Mouse (Mus musculus) midbrain, embryonic 11.5 days (tissue): Measurements from ENCODE around the gene Ecm1. TPM values are rescaled to one million over a fixed set of nuclear protein-coding genes. Genes with fewer than 3 reads are reported as not detected.

Source experiments
- ATAC-seq: fragments of 200-750 bp; cut with Nextera tagmentation; 2 replicates; pipeline ENCODE4 v1.8.0; 2017; ENCODE audit warnings: moderate TSS enrichment, moderate library complexity; ENCODE audit not compliant: low FRiP score
- DNase-seq: peaks from one replicate; pipeline ENCODE4 v3.0.0; 2015; ENCODE audit warnings: low spot score; ENCODE audit errors: missing footprints
- H3K27ac ChIP-seq: fragments of 300-500 bp; sonication (generic); 2 replicates; pipeline ENCODE4 v1.5.1; 2014; ENCODE audit warnings: low read depth, low read length
- H3K27me3 ChIP-seq: fragments of 300-500 bp; sonication (generic); 2 replicates; pipeline ENCODE4 v1.6.1; 2014; ENCODE audit warnings: mild to moderate bottlenecking, low read length, moderate library complexity, mixed read lengths; ENCODE audit not compliant: control insufficient read depth, insufficient read depth
- H3K36me3 ChIP-seq: fragments of 300-500 bp; sonication (generic); 2 replicates; pipeline ENCODE4 v1.6.1; 2014; ENCODE audit warnings: mild to moderate bottlenecking, low read length, moderate library complexity, mixed read lengths; ENCODE audit not compliant: control insufficient read depth, insufficient read depth
- H3K4me1 ChIP-seq: fragments of 300-500 bp; sonication (generic); 2 replicates; pipeline ENCODE4 v1.6.1; 2014; ENCODE audit warnings: low read length; ENCODE audit not compliant: control insufficient read depth, insufficient read depth
- H3K4me2 ChIP-seq: fragments of 300-500 bp; sonication (generic); 2 replicates; pipeline ENCODE4 v1.6.1; 2014; ENCODE audit warnings: mild to moderate bottlenecking, moderate library complexity
- H3K4me3 ChIP-seq: fragments of 300-500 bp; sonication (generic); 2 replicates; pipeline ENCODE4 v1.5.1; 2014; ENCODE audit warnings: low read depth, low read length
- H3K9ac ChIP-seq: fragments of 300-500 bp; sonication (generic); 2 replicates; pipeline ENCODE4 v1.6.1; 2014; ENCODE audit warnings: low read length
- H3K9me3 ChIP-seq: fragments of 300-500 bp; sonication (generic); 2 replicates; pipeline ENCODE4 v1.6.1; 2016; ENCODE audit warnings: low read length; ENCODE audit not compliant: control insufficient read depth
- WGBS: fragments of 180-500 bp; shearing (Covaris S2); extraction: QIAGEN DNeasy Blood & Tissue Kit; methylation state at CpG from one replicate; pipeline ENCODE4 v1.1.7; 2014; 5-methylcytosine and 5-hydroxymethylcytosine counted together
- polyA plus RNA-seq: library from polyadenylated mRNA; unstranded; fragments of >200 nt; fragmentation: Nextera tagmentation; extraction: Ambion mirVana; gene quantifications from 2 replicates; pipeline ENCODE4 v1.2.1, GENCODE M21; 2014

Ecm1 gene
- polyA plus RNA-seq, 1 experiment from 2014 or later = 18.0 TPM

DNA sequence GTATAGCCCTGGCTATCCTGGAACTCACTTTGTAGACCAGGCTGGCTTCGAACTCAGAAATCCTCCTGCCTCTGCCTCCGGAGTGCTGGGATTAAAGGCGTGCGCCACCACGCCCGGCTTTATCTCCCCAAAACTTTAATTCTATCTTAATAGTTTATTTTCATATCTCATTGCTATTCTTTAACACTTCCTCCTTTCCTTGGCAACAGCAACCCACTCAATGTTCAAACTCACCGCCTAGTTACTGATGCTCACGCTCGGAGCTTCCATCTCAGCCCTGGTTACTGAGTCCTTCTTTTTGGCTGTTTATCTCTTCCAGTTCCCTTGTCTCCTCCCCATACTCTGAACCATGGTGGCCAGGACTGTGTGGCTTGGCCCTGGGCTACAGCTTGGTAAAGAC lies 7.1 kb downstream of the Ecm1 start:
- H3K36me3 ChIP-seq = peaks cover 3% of the 10 kb centered on the region; the same call in 1 of the 2 replicates
- no peak overlapping the region for H3K4me2 ChIP-seq
- H3K9me3 ChIP-seq = no peaks in the 10 kb centered on the region
- no peak for ATAC-seq
- DNase-seq = no peak
- no peaks in the 10 kb centered on the region for H3K27me3 ChIP-seq
- H3K4me1 ChIP-seq = no peaks in the 10 kb centered on the region
- 95% methylated on average over 9 of the region's 9 CpGs for whole genome bisulfite sequencing
- no peak overlapping the region for H3K9ac ChIP-seq
- no peak overlapping the region for H3K27ac ChIP-seq
- H3K4me3 ChIP-seq = no peak overlapping the region

DNA sequence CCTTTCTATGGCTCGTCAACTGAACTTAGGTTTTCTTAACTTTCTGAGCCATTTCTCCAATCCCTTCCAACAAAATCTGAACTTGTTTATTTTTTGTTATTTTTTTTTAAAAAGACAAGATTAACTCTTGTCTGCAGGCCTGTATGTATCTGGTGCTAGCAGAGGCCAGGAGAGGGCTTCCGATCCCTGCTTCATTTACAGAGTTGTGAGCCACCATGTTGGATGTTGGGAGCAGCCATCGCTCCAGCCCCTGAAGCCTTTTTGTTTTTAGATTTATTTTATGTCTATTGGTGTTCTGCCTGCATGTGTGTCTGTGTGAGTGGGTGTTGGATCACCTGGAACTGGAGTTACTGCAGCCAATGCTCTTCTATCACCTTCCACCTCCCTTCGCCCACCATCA lies 7.6 kb downstream of the Ecm1 start:
- H3K9ac ChIP-seq = no peak overlapping the region
- H3K27me3 ChIP-seq = no peaks in the 10 kb centered on the region
- H3K4me1 ChIP-seq = no peaks in the 10 kb centered on the region
- H3K4me3 ChIP-seq = no peak overlapping the region
- H3K27ac ChIP-seq = no peak overlapping the region
- H3K4me2 ChIP-seq = no peak overlapping the region
- peaks cover 3% of the 10 kb centered on the region; the same call in 1 of the 2 replicates for H3K36me3 ChIP-seq
- 91% methylated on average over 4 of the region's 4 CpGs for WGBS
- H3K9me3 ChIP-seq = no peaks in the 10 kb centered on the region
- DNase-seq = no peak
- no peak for ATAC-seq

GRCm38 (mm10) chr3:95730431-95730830 lies 8.9 kb downstream of the Ecm1 start:
- Histone ChIP-seq H3K9me3 (no peaks in the 10 kb centered on the region), H3K4me3 (no peak overlapping the region), H3K27me3 (no peaks in the 10 kb centered on the region), H3K4me1 (no peaks in the 10 kb centered on the region), H3K27ac (no peak overlapping the region), H3K36me3 (peaks cover 3% of the 10 kb centered on the region; the same call in 1 of the 2 replicates), H3K9ac (no peak overlapping the region), H3K4me2 (no peak overlapping the region)
- DNase-seq = no peak
- ATAC-seq = no peak
- 88% methylated on average over 7 of the region's 7 CpGs for whole genome bisulfite sequencing

- H3K4me3 ChIP-seq = no peak overlapping the region
- H3K4me1 ChIP-seq = no peaks in the 10 kb centered on the region
- no peak overlapping the region for H3K4me2 ChIP-seq
- 86% methylated on average over 2 of the region's 2 CpGs for WGBS
- H3K27me3 ChIP-seq = no peaks in the 10 kb centered on the region
- no peaks in the 10 kb centered on the region for H3K36me3 ChIP-seq
- H3K27ac ChIP-seq = no peak overlapping the region
- no peak for ATAC-seq
- no peaks in the 10 kb centered on the region for H3K9me3 ChIP-seq
- DNase-seq = no peak
- H3K9ac ChIP-seq = no peak overlapping the region
Measured at GRCm38 (mm10) chr3:95728906-95729305, 10.5 kb downstream of the Ecm1 start.

- no peaks in the 10 kb centered on the region for H3K9me3 ChIP-seq
- no peak for ATAC-seq
- 76% methylated on average over 7 of the region's 7 CpGs for WGBS
Measured at GRCm38 (mm10) chr3:95726696-95727358, 12.5 kb downstream of the Ecm1 start.

GRCm38 (mm10) chr3:95725863-95726262 lies 13.5 kb downstream of the Ecm1 start:
- ATAC-seq = no peak
- no peaks in the 10 kb centered on the region for H3K9me3 ChIP-seq
- H3K4me2 ChIP-seq = no peak overlapping the region
- DNase-seq = no peak
- 88% methylated on average over 7 of the region's 7 CpGs for WGBS
- H3K27me3 ChIP-seq = no peaks in the 10 kb centered on the region
- H3K4me1 ChIP-seq = no peaks in the 10 kb centered on the region
- H3K27ac ChIP-seq = no peak overlapping the region
- no peak overlapping the region for H3K9ac ChIP-seq
- no peaks in the 10 kb centered on the region for H3K36me3 ChIP-seq
- H3K4me3 ChIP-seq = no peak overlapping the region

More at GRCm38 (mm10) chr3:95726696-95727358, 12.5 kb downstream of the Ecm1 start:
- no peak overlapping the region for H3K4me3 ChIP-seq
- H3K9ac ChIP-seq = no peak overlapping the region
- DNase-seq = no peak
- no peaks in the 10 kb centered on the region for H3K36me3 ChIP-seq
- no peak overlapping the region for H3K27ac ChIP-seq
- H3K27me3 ChIP-seq = no peaks in the 10 kb centered on the region
- H3K4me1 ChIP-seq = no peaks in the 10 kb centered on the region
- no peak overlapping the region for H3K4me2 ChIP-seq

- Histone ChIP-seq H3K9me3 (no peaks in the 10 kb centered on the region), H3K27me3 (no peaks in the 10 kb centered on the region), H3K9ac (no peak overlapping the region), H3K4me3 (no peak overlapping the region), H3K36me3 (no peaks in the 10 kb centered on the region), H3K27ac (no peak overlapping the region), H3K4me2 (no peak overlapping the region), H3K4me1 (no peaks in the 10 kb centered on the region)
- 74% methylated on average over 3 of the region's 3 CpGs for WGBS
- ATAC-seq (no peak), DNase-seq (no peak)
Measured at GRCm38 (mm10) chr3:95722386-95722785, 17.0 kb downstream of the Ecm1 start.

DNA sequence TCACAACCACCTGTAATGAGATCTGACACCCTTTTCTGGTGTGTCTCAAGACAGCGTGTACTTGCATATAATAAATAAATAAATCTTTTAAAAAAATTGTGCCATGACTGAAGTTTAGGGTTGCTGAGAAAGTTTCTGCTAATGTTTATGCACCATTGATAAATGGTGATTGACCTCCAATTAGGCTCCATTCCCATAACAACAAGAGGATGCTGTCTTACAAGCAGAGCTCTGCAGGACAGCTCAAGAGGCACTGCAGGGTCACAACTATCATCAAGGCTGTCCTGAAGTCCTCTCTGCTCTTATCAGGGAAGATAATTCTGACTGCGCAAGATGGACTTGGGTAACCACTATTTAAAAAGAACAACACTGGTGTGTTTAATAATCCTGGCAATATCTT lies 21.2 kb downstream of the Ecm1 start:
- Histone ChIP-seq H3K27ac (no peak overlapping the region), H3K9ac (no peak overlapping the region), H3K4me2 (no peak overlapping the region), H3K36me3 (no peaks in the 10 kb centered on the region), H3K4me3 (no peak overlapping the region), H3K9me3 (no peaks in the 10 kb centered on the region), H3K4me1 (no peaks in the 10 kb centered on the region), H3K27me3 (no peaks in the 10 kb centered on the region)
- no peak for DNase-seq
- 93% methylated on average over 2 of the region's 2 CpGs for WGBS
- no peak for ATAC-seq

- Histone ChIP-seq H3K4me1 (no peaks in the 10 kb centered on the region), H3K9me3 (no peaks in the 10 kb centered on the region), H3K27me3 (no peaks in the 10 kb centered on the region), H3K36me3 (no peaks in the 10 kb centered on the region), H3K4me2 (no peak overlapping the region), H3K4me3 (no peak overlapping the region), H3K9ac (no peak overlapping the region), H3K27ac (no peak overlapping the region)
- 69% methylated on average over 1 of the region's 1 CpGs for WGBS
- ATAC-seq = no peak
- DNase-seq = no peak
Measured at GRCm38 (mm10) chr3:95716075-95716474, 23.3 kb downstream of the Ecm1 start.
